Mouse (Mus musculus) forebrain, postnatal 0 days (tissue): ENCODE data around the gene Gars. TPM values are rescaled to one million over a fixed set of nuclear protein-coding genes. Genes with fewer than 3 reads are reported as not detected.

Experiments
- ATAC-seq: fragments of 200-750 bp; cut with Nextera tagmentation; 2 replicates; pipeline ENCODE4 v1.8.0; 2017; ENCODE audit warnings: mild to moderate bottlenecking, moderate library complexity
- DNase-seq: peaks from one replicate; pipeline ENCODE4 v3.0.0-alpha.2; 2015
- H3K27ac ChIP-seq: fragments of 300-500 bp; sonication (generic); 2 replicates; pipeline ENCODE4 v1.5.1; 2014; ENCODE audit warnings: low read depth, mild to moderate bottlenecking, antibody characterized with exemption, low read length, moderate library complexity, mixed read lengths
- H3K27me3 ChIP-seq: fragments of 300-500 bp; sonication (generic); 2 replicates; pipeline ENCODE4 v1.6.1; 2014; ENCODE audit warnings: mild to moderate bottlenecking, low read length, mixed read lengths; ENCODE audit not compliant: insufficient read depth
- H3K36me3 ChIP-seq: fragments of 300-500 bp; sonication (generic); 2 replicates; pipeline ENCODE4 v1.6.1; 2014; ENCODE audit warnings: mild to moderate bottlenecking, moderate library complexity; ENCODE audit not compliant: insufficient read depth
- H3K4me1 ChIP-seq: fragments of 300-500 bp; sonication (generic); 2 replicates; pipeline ENCODE4 v1.6.1; 2014; ENCODE audit warnings: antibody characterized with exemption; ENCODE audit not compliant: insufficient read depth
- H3K4me2 ChIP-seq: fragments of 300-500 bp; sonication (generic); 2 replicates; pipeline ENCODE4 v1.6.1; 2014; ENCODE audit warnings: low read depth, mild to moderate bottlenecking, moderate library complexity
- H3K4me3 ChIP-seq: fragments of 300-500 bp; sonication (generic); 2 replicates; pipeline ENCODE4 v1.5.1; 2014; ENCODE audit warnings: low read depth, low read length, mixed read lengths
- H3K9ac ChIP-seq: fragments of 300-500 bp; sonication (generic); 2 replicates; pipeline ENCODE4 v1.6.1; 2014; ENCODE audit warnings: mild to moderate bottlenecking
- H3K9me3 ChIP-seq: fragments of 300-500 bp; sonication (generic); 2 replicates; pipeline ENCODE4 v1.6.1; 2016; ENCODE audit warnings: low read length
- CTCF ChIP-seq: sonication (generic); IDR thresholded peaks from 2 replicates; pipeline ENCODE4 v1.5.1; 2016; ENCODE audit warnings: antibody characterized with exemption, control low read depth, low read depth
- WGBS: fragments of 180-500 bp; shearing (Covaris S2); extraction: QIAGEN DNeasy Blood & Tissue Kit; methylation state at CpG from one replicate; pipeline ENCODE4 v1.1.7; 2014; 5-methylcytosine and 5-hydroxymethylcytosine counted together
- polyA plus RNA-seq: library from polyadenylated mRNA; unstranded; fragments of >200 nt; fragmentation: Nextera tagmentation; extraction: Ambion mirVana; gene quantifications from 2 replicates; pipeline ENCODE4 v1.2.1, GENCODE M21; 2015
- total RNA-seq: library from RNA; depleted of rRNA; stranded (reverse); fragments of >200 nt; gene quantifications from 2 replicates; pipeline ENCODE4 v1.2.3, GENCODE M21; 2014

Gars gene
- total and polyA plus RNA-seq, 2 experiments from 2014 or later, result 191 to 222 TPM

- DNase-seq (no peak), ATAC-seq (no peak)
- no peak for TF ChIP-seq CTCF
These were observed 53.6 kb downstream of the Gars start for GRCm38 (mm10) chr6:55091396-55091795.

GRCm38 (mm10) chr6:55093431-55094146 is 55.8 kb downstream of the Gars start:
- Histone ChIP-seq H3K4me1 (no peaks in the 10 kb centered on the region), H3K27ac (no peak overlapping the region), H3K9me3 (no peaks in the 10 kb centered on the region), H3K4me3 (no peak overlapping the region), H3K9ac (no peak overlapping the region), H3K27me3 (no peaks in the 10 kb centered on the region), H3K4me2 (no peak overlapping the region), H3K36me3 (no peaks in the 10 kb centered on the region)
- TF ChIP-seq CTCF, result no peak
- ATAC-seq, result no peak
- no peak for DNase-seq
- 88% methylated on average over 6 of the region's 6 CpGs for WGBS

More at GRCm38 (mm10) chr6:55091396-55091795, 53.6 kb downstream of the Gars start:
- Histone ChIP-seq H3K27me3 (no peaks in the 10 kb centered on the region), H3K36me3 (no peaks in the 10 kb centered on the region), H3K27ac (no peak overlapping the region), H3K4me2 (no peak overlapping the region), H3K4me1 (no peaks in the 10 kb centered on the region), H3K4me3 (no peak overlapping the region), H3K9ac (no peak overlapping the region), H3K9me3 (no peaks in the 10 kb centered on the region)
- 94% methylated on average over 9 of the region's 9 CpGs for WGBS

GRCm38 (mm10) chr6:55098030-55098429 is 60.2 kb downstream of the Gars start:
- no peak overlapping the region for H3K9ac ChIP-seq
- DNase-seq, result peak; percentile 34
- H3K4me1 ChIP-seq, result no peaks in the 10 kb centered on the region
- TF ChIP-seq CTCF, result no peak
- H3K4me2 ChIP-seq, result no peak overlapping the region
- H3K36me3 ChIP-seq, result no peaks in the 10 kb centered on the region
- H3K9me3 ChIP-seq, result no peaks in the 10 kb centered on the region
- H3K27me3 ChIP-seq, result no peaks in the 10 kb centered on the region
- WGBS, result 31% methylated on average over 5 of the region's 5 CpGs
- peak; percentile 75 for ATAC-seq
- H3K4me3 ChIP-seq, result no peak overlapping the region
- H3K27ac ChIP-seq, result no peak overlapping the region

- Histone ChIP-seq H3K4me3 (no peak overlapping the region), H3K36me3 (no peaks in the 10 kb centered on the region), H3K4me1 (no peaks in the 10 kb centered on the region), H3K9me3 (no peaks in the 10 kb centered on the region), H3K4me2 (no peak overlapping the region), H3K27ac (no peak overlapping the region), H3K9ac (no peak overlapping the region), H3K27me3 (no peaks in the 10 kb centered on the region)
- no peak for TF ChIP-seq CTCF
- DNase-seq, result no peak
- 56% methylated on average over 5 of the region's 5 CpGs for WGBS
- no peak for ATAC-seq
These were observed 60.8 kb downstream of the Gars start for GRCm38 (mm10) chr6:55098603-55099002.

- H3K27ac ChIP-seq, result no peak overlapping the region
- H3K36me3 ChIP-seq, result no peaks in the 10 kb centered on the region
- 22% methylated on average over 7 of the region's 7 CpGs for WGBS
- H3K9me3 ChIP-seq, result no peaks in the 10 kb centered on the region
- TF ChIP-seq CTCF, result no peak
- H3K4me1 ChIP-seq, result no peaks in the 10 kb centered on the region
- ATAC-seq (no peak), DNase-seq (no peak)
- H3K4me3 ChIP-seq, result no peak overlapping the region
- no peak overlapping the region for H3K4me2 ChIP-seq
- H3K9ac ChIP-seq, result no peak overlapping the region
- no peaks in the 10 kb centered on the region for H3K27me3 ChIP-seq
These were observed 70.6 kb downstream of the Gars start for GRCm38 (mm10) chr6:55108358-55108757.

GRCm38 (mm10) chr6:55117325-55118109 is 79.7 kb downstream of the Gars start:
- H3K9me3 ChIP-seq, result no peaks in the 10 kb centered on the region
- H3K27me3 ChIP-seq, result peaks cover 32% of the 10 kb centered on the region
- H3K4me2 ChIP-seq, result peak overlapping the region; percentile 59
- TF ChIP-seq CTCF, result peak; percentile 38
- ATAC-seq, result peak; percentile 78
- no peaks in the 10 kb centered on the region for H3K36me3 ChIP-seq
- peak overlapping the region; percentile 44 for H3K9ac ChIP-seq
- DNase-seq, result peak; percentile 46
- WGBS, result under 1% methylated on average over 68 of the region's 68 CpGs
- no peak overlapping the region for H3K27ac ChIP-seq
- peaks cover 6% of the 10 kb centered on the region for H3K4me1 ChIP-seq
- peak overlapping the region; percentile 56 for H3K4me3 ChIP-seq

GRCm38 (mm10) chr6:55123056-55123455 is 85.2 kb downstream of the Gars start:
- no peak for TF ChIP-seq CTCF
- Histone ChIP-seq H3K27ac (no peak overlapping the region), H3K4me3 (no peak overlapping the region), H3K9ac (no peak overlapping the region), H3K4me1 (no peaks in the 10 kb centered on the region), H3K9me3 (no peaks in the 10 kb centered on the region), H3K4me2 (no peak overlapping the region), H3K27me3 (peaks cover 13% of the 10 kb centered on the region), H3K36me3 (no peaks in the 10 kb centered on the region)
- ATAC-seq (no peak), DNase-seq (no peak)
- 58% methylated on average over 4 of the region's 4 CpGs for WGBS
